Mouse (Mus musculus) spleen, adult 2 months (tissue): ENCODE results near the gene Tmem43. TPM values are rescaled to one million over a fixed set of nuclear protein-coding genes. Genes with fewer than 3 reads are reported as not detected.

Experiments used
- DNase-seq, 2 experiments: peaks; one replicate each; pipeline versions ENCODE4 v3.0.0 to v3.0.0-alpha.2; 2012 to 2021; ENCODE audit warnings: low spot score in 2 of 2, low read depth in 1 of 2
- H3K27ac ChIP-seq: fragments of 200-500 bp; 2 replicates; pipeline ENCODE4 v1.5.1; 2012; ENCODE audit warnings: low read length, inconsistent platforms; ENCODE audit not compliant: insufficient read depth
- H3K27me3 ChIP-seq: fragments of 200-500 bp; 2 replicates; pipeline ENCODE4 v1.6.1; 2012; ENCODE audit warnings: mild to moderate bottlenecking, moderate library complexity, low read length, inconsistent platforms; ENCODE audit not compliant: control insufficient read depth, insufficient read depth
- H3K36me3 ChIP-seq: fragments of 200-500 bp; 2 replicates; pipeline ENCODE4 v1.6.1; 2012; ENCODE audit warnings: mild to moderate bottlenecking, low read length, inconsistent platforms; ENCODE audit not compliant: control insufficient read depth, insufficient read depth
- H3K4me1 ChIP-seq: fragments of 200-500 bp; 2 replicates; pipeline ENCODE4 v1.6.1; 2011; ENCODE audit warnings: inconsistent platforms; ENCODE audit not compliant: control insufficient read depth, insufficient read depth, insufficient read length
- H3K4me3 ChIP-seq: fragments of 200-500 bp; 2 replicates; pipeline ENCODE4 v1.5.1; 2011; ENCODE audit warnings: mild to moderate bottlenecking, inconsistent platforms; ENCODE audit not compliant: insufficient read depth, insufficient read length; ENCODE audit errors: extremely low read depth
- CTCF ChIP-seq: fragments of 200-500 bp; IDR thresholded peaks from 2 replicates; pipeline ENCODE4 v1.5.1; 2011; ENCODE audit warnings: mild to moderate bottlenecking, inconsistent platforms; ENCODE audit not compliant: insufficient read depth, insufficient read length, insufficient replicate concordance; ENCODE audit errors: extremely low read depth
- POLR2A ChIP-seq: fragments of 200-500 bp; IDR thresholded peaks from 2 replicates; pipeline ENCODE4 v1.6.1; 2011; ENCODE audit warnings: low read depth, low read length, inconsistent platforms
- WGBS: fragments of 180-500 bp; shearing (Covaris S2); methylation state at CpG from one replicate; pipeline ENCODE4 v1.1.7; 2018; 5-methylcytosine and 5-hydroxymethylcytosine counted together
- polyA plus RNA-seq: library from polyadenylated mRNA; depleted of rRNA; stranded (reverse); fragments of >200 nt; gene quantifications from 2 replicates; pipeline ENCODE4 v1.2.3, GENCODE M21; 2012

Tmem43 gene
- polyA plus RNA-seq, 1 experiment: 22.8 TPM

- no peak for DNase-seq
- peaks cover 39% of the 10 kb centered on the region for H3K36me3 ChIP-seq
- TF ChIP-seq POLR2A (no peak), CTCF (no peak)
- no peaks in the 10 kb centered on the region for H3K27me3 ChIP-seq
- H3K27ac ChIP-seq: no peak overlapping the region
- WGBS: 52% methylated on average over 9 of the region's 9 CpGs
- H3K4me1 ChIP-seq: no peaks in the 10 kb centered on the region
- H3K4me3 ChIP-seq: no peak overlapping the region
Observed at GRCm38 (mm10) chr6:91488496-91489212, 15.2 kb downstream of the Tmem43 start.

GRCm38 (mm10) chr6:91489872-91490271 lies 16.4 kb downstream of the Tmem43 start:
- no peak for TF ChIP-seq POLR2A
- no peak for TF ChIP-seq CTCF
- Histone ChIP-seq H3K27ac (no peak overlapping the region), H3K27me3 (no peaks in the 10 kb centered on the region), H3K4me1 (no peaks in the 10 kb centered on the region), H3K4me3 (no peak overlapping the region), H3K36me3 (peaks cover 38% of the 10 kb centered on the region)
- no peak for DNase-seq
- WGBS: 87% methylated on average over 10 of the region's 10 CpGs

- no peak for DNase-seq
- no peak for TF ChIP-seq CTCF
- no peak for TF ChIP-seq POLR2A
- H3K36me3 ChIP-seq: peaks cover 36% of the 10 kb centered on the region
- WGBS: 87% methylated on average over 6 of the region's 6 CpGs
- no peak overlapping the region for H3K27ac ChIP-seq
- H3K4me3 ChIP-seq: no peak overlapping the region
- H3K27me3 ChIP-seq: no peaks in the 10 kb centered on the region
- H3K4me1 ChIP-seq: no peaks in the 10 kb centered on the region
Observed at GRCm38 (mm10) chr6:91491004-91491403, 17.5 kb downstream of the Tmem43 start.

GRCm38 (mm10) chr6:91493053-91493452 lies 19.6 kb downstream of the Tmem43 start:
- WGBS: 34% methylated on average over 10 of the region's 10 CpGs
- Histone ChIP-seq H3K36me3 (peaks cover 37% of the 10 kb centered on the region), H3K27me3 (no peaks in the 10 kb centered on the region), H3K27ac (no peak overlapping the region), H3K4me1 (no peaks in the 10 kb centered on the region), H3K4me3 (no peak overlapping the region)
- DNase-seq: no peak
- TF ChIP-seq POLR2A (no peak), CTCF (no peak)

GRCm38 (mm10) chr6:91494526-91494925 lies 21.0 kb downstream of the Tmem43 start:
- WGBS: 87% methylated on average over 8 of the region's 8 CpGs
- no peak for DNase-seq
- peaks cover 41% of the 10 kb centered on the region for H3K36me3 ChIP-seq
- no peak overlapping the region for H3K4me3 ChIP-seq
- no peaks in the 10 kb centered on the region for H3K4me1 ChIP-seq
- no peaks in the 10 kb centered on the region for H3K27me3 ChIP-seq
- TF ChIP-seq CTCF (no peak), POLR2A (no peak)
- no peak overlapping the region for H3K27ac ChIP-seq

- no peak for DNase-seq
- 91% methylated on average over 1 of the region's 1 CpGs for WGBS
Observed at GRCm38 (mm10) chr6:91503302-91503701, 29.8 kb downstream of the Tmem43 start.

GRCm38 (mm10) chr6:91506036-91506435 lies 32.5 kb downstream of the Tmem43 start:
- peaks cover 38% of the 10 kb centered on the region for H3K36me3 ChIP-seq

More at GRCm38 (mm10) chr6:91503302-91503701, 29.8 kb downstream of the Tmem43 start:
- Histone ChIP-seq H3K4me3 (no peak overlapping the region), H3K4me1 (peaks cover 7% of the 10 kb centered on the region; the same call in 1 of the 2 replicates), H3K36me3 (peaks cover 55% of the 10 kb centered on the region), H3K27ac (no peak overlapping the region), H3K27me3 (no peaks in the 10 kb centered on the region)
- no peak for TF ChIP-seq POLR2A

More at GRCm38 (mm10) chr6:91506036-91506435, 32.5 kb downstream of the Tmem43 start:
- Histone ChIP-seq H3K4me1 (peaks cover 7% of the 10 kb centered on the region; the same call in 1 of the 2 replicates), H3K27me3 (no peaks in the 10 kb centered on the region), H3K27ac (peak overlapping the region; percentile 52), H3K4me3 (no peak overlapping the region)
- WGBS: 24% methylated on average over 5 of the region's 5 CpGs
- no peak for TF ChIP-seq CTCF
- no peak for TF ChIP-seq POLR2A
- peak in 1 of 2 experiments; percentile 11 for DNase-seq
